In the genomic region with DNA sequence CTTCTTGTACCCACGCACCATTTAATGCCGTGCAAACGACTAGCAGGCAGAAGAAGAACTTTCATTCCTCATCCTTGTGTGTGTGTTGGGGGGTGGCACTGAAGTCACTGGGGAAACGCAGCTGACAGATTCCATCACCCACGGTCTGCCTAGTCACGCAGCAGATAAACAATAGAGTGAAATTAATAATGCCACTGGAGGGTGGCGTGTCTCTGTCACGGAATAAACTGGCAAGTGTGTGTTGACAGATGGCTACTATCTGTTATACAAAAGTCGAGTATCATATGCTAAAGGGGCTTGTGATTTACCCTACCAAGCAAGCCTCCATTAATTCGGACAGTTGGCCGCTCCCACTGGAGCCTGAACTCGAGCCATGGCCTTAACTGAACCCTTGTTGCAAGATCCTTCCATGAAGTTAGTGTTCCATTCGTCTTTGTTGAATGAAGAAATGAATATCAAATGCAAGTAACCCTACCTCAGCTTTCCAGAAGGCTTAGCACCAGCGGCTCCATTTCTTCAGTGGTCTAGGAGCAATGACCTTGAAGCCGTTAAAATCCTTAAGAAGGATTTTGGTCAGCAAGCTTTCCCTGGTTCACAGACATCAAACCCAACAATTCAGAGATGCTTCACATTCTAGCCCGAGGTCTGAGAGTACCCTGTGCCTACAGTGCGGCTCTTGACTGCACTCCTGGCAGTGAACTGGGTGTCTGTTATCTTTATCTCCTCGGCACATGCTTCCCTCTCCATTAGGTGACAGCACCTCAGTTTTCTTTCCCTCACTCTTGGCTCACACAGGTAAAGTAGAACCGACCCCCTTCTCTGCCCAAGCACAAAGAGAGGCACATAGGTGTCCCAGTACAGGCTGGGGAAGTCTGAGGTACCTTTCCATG, we compare ENCODE assay signal across 20 mouse cellular contexts.
A peak's percentile ranks its signal among the peaks of the same experiment; 100 is the strongest.
DNase-seq lines count a peak whose midpoint lies in the region.
"Had no signal": no experiment of that assay in that cellular context is flagged by ENCODE, and none has a peak within 500 bp of the region (broad histone marks: within the 10 kb centered on the region; RNA-seq: fewer than 3 reads in every experiment).

No protein-coding gene starts in this region.

- no peaks in the 10 kb centered on the region for H3K4me1 ChIP-seq in heart, embryonic 10.5 days
- H3K4me1 ChIP-seq: intestine, embryonic 15.5 days; kidney, embryonic 15.5 days; liver, embryonic 15.5 days had no signal

- WGBS in heart, embryonic 10.5 days: 80% methylated on average over 19 of the region's 19 CpGs

- no peak overlapping the region for H3K4me3 ChIP-seq in heart, embryonic 10.5 days
- H3K4me3 ChIP-seq: embryonic facial prominence, embryonic 13.5 days; forebrain, embryonic 15.5 days; intestine, embryonic 15.5 days; kidney, embryonic 15.5 days; liver, embryonic 15.5 days; midbrain, embryonic 13.5 days had no signal

- no peak overlapping the region for H3K27ac ChIP-seq in heart, embryonic 10.5 days
- H3K27ac ChIP-seq: embryonic facial prominence, embryonic 13.5 days; forebrain, embryonic 15.5 days; hindbrain, embryonic 14.5 days; intestine, embryonic 15.5 days; kidney, embryonic 15.5 days; liver, embryonic 15.5 days; midbrain, embryonic 13.5 days had no signal

- no peaks in the 10 kb centered on the region for H3K36me3 ChIP-seq in heart, embryonic 10.5 days
- H3K36me3 ChIP-seq: embryonic facial prominence, embryonic 13.5 days; forebrain, embryonic 15.5 days; intestine, embryonic 15.5 days; kidney, embryonic 15.5 days; liver, embryonic 15.5 days; midbrain, embryonic 13.5 days had no signal

- no peaks in the 10 kb centered on the region for H3K9me3 ChIP-seq in heart, embryonic 10.5 days
- H3K9me3 ChIP-seq: forebrain, embryonic 15.5 days; intestine, embryonic 15.5 days; kidney, embryonic 15.5 days; liver, embryonic 15.5 days; midbrain, embryonic 13.5 days had no signal

- H3K27me3 ChIP-seq in heart, embryonic 10.5 days (ENCODE audit: insufficient read depth, poor library complexity, severe bottlenecking): no peaks in the 10 kb centered on the region
- H3K27me3 ChIP-seq: CH12.LX; embryonic facial prominence, embryonic 13.5 days; forebrain, embryonic 15.5 days; intestine, embryonic 15.5 days; kidney, embryonic 15.5 days; liver, embryonic 15.5 days; midbrain, embryonic 13.5 days had no signal

- DNase-seq in cerebellum, postnatal 14 days: peak; percentile 81 to 86
- DNase-seq in cerebellum, adult 8-10 months: no peak
- peak; percentile 88 for DNase-seq in heart, adult 11 months
- DNase-seq in heart, embryonic 10.5 days (ENCODE audit: low spot score): no peak
- peak; percentile 54 to 81 for DNase-seq in layer of hippocampus, adult 18-20 months (ENCODE audit: low spot score in 2 of 2)
- peak; percentile 26 to 78 for DNase-seq in layer of hippocampus, postnatal 14 days (ENCODE audit: low spot score in 2 of 2)
- DNase-seq in neural tube, embryonic 10.5 days (ENCODE audit: extremely low spot score, low spot score): no peak
- DNase-seq: adrenal gland, postnatal 36 days; heart, adult 18-20 months; heart, postnatal 36 days; right cerebral cortex, postnatal 14 days; thymus, postnatal 36 days had no signal

Comparison
In these comparisons a context has a peak if more than half of its experiments do, and no peak if none do; other contexts are left out.
1. DNase-seq: peak in cerebellum, postnatal 14 days (2 of 2), heart, adult 11 months (single experiment), layer of hippocampus, adult 18-20 months (2 of 2) and layer of hippocampus, postnatal 14 days (2 of 2); none in cerebellum, adult 8-10 months (single experiment), heart, embryonic 10.5 days (single experiment) and neural tube, embryonic 10.5 days (single experiment).